Mouse (Mus musculus) spleen, adult 2 months (tissue): Measurements from ENCODE around the gene Cntn2.

ENCODE experiments used
- CTCF ChIP-seq: fragments of 200-500 bp; IDR thresholded peaks from 2 replicates; pipeline ENCODE4 v1.5.1; 2011; ENCODE audit warnings: mild to moderate bottlenecking, inconsistent platforms; ENCODE audit not compliant: insufficient read depth, insufficient read length, insufficient replicate concordance; ENCODE audit errors: extremely low read depth
- POLR2A ChIP-seq: fragments of 200-500 bp; IDR thresholded peaks from 2 replicates; pipeline ENCODE4 v1.6.1; 2011; ENCODE audit warnings: low read depth, low read length, inconsistent platforms

DNA sequence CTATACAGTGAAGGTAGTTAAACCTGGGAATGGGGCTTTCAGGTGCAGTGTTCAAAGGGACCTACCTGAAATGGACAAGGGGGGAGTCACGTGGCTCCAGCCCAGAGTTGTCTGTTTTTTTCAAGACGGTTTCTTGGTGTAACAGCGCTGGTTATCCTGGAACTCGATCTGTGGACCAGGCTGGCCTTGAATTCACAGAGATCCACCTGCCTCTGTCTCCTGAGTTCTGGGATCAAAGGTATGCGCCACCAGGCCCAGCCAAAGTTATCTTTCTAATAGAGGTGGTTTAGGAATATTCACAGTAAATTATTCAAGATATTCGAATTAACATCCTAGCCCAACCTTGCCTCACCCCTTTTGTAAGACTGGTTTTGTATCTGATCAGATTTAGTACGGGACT lies 36.4 kb downstream of the Cntn2 start:
- TF ChIP-seq CTCF (no peak), POLR2A (no peak)
